Mouse (Mus musculus) lung, adult 18-20 months (tissue): Measurements from ENCODE around the gene Actrt2.

Experiments
- DNase-seq, 2 experiments: peaks; one replicate each; pipeline ENCODE4 v3.0.0; 2022; ENCODE audit warnings: mixed read lengths in 2 of 2

Gene Actrt2

DNA sequence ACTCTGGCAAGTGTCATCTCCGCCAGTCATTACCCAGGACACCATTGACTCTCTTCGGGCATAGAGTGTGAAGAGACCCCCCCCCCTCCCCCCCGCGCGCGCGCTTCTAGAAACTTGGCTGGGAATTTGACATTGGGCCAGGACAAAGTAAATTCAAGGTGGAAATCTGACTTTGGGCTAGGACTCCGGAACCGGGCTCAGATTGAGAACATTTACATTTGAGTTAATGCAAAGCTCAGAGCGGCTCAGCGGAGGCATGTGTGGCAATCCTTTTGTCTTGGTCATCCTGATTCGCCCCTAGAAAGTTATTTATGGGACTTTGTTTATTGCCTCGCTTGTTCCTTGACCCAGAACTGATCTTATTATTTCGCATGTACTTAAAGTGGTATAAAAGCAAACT, 14.6 kb upstream of the Actrt2 start:
- DNase-seq, result no peak

DNA sequence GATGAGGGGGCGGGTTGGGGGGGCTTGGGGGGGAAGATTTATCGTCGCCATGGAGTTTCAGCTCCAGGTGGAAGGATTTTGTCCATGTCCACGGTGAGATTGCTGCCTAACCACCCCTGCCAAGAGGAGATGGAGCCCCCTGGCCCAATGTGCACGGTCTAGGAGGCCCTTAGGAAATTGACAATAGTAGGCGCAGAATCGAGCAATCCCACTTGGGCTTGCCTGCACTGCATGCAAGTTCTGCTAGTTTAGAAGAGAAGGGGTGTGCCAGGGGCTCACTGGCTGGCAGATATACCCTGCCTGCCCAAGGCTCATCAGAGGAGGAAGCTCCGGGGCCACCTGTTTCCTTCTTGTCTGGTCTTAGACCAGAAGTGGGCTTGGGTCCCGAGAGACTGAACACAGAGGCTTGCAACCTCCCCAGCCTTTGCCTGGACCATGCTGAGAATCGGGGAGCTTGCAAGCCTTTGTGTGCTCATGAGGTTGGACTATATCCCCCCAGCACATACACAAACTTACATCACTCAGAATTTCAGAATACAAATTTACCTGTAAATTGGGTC, 7.9 kb upstream of the Actrt2 start:
- no peak for DNase-seq

DNA sequence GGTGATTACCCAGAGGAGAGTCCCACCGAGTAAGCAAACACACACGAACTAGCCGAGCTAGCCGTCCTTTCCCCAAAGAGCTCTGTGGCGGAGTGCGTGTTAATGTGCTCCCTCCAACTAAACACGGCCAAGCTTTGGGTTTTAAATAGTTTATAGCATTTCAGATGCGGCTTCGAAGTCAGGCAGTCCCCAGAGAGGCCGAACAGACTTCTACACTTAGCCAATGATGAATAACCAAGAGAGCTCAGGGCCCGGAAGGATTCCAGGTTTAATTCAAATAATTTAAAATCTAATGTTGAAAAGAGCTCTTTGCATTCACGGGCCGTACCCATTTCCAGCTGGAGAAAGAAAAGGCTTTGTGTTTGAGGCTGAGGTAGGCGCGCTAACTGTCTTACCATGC, 7.3 kb upstream of the Actrt2 start:
- no peak for DNase-seq

DNA sequence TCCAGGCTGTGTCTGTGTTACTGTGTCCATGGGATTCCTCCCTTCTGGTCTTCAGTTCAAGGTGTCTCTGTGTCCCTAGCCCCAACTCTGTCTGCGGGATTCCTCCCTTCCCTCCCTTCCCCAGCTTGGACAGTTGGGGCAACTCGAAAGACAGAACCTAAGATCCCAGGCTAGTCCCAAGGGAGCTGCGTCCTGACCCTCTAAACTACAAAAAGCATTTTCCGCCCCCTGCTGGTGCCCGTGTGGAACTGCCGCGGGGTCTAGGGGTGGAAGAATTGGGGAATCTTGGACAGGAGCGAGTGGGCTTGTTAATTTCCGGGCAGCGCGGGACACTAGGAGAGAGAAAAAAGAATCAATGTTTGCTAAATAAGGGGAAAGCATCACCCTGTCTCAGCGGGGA, 6.9 kb upstream of the Actrt2 start:
- DNase-seq, result peak; percentile 49 to 59

DNA sequence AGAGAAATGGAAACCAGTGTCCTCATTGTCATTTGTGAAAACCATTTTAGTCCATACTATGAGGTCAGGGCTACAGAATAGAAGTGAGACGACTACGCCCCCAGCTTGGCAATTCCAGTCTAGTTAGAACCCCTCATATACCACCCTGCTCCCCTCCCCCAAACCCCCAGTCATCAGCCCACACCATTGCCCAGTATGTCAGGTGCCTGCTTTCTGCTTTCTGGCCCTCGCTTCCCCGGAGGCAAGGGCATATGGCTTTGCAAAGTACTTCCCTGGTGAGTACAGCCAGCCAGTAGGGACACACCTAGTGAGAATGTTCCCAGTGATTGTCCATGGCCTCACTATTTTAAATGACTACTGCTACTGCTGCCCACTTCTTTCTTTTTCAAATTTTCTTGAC, 6.3 kb upstream of the Actrt2 start:
- no peak for DNase-seq

DNA sequence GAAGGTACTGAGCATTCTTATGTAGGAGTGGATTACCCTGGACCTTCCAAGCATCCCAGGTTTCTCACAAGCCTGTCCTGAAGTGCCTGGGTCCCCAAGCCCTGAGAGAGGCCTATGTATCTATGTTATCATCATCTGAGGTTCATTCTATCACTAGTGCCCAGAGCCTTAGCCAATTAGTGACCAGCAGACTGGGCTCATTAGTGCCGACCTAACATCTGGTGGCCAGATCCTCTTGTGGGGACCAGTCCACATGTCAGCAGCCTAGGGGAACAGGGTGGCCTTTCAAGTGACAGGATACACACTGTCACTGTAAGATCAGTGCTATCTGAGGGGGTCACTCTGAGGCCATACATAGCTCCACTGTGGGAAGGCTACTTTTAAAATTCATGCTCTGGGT, 4.4 kb upstream of the Actrt2 start:
- no peak for DNase-seq

DNA sequence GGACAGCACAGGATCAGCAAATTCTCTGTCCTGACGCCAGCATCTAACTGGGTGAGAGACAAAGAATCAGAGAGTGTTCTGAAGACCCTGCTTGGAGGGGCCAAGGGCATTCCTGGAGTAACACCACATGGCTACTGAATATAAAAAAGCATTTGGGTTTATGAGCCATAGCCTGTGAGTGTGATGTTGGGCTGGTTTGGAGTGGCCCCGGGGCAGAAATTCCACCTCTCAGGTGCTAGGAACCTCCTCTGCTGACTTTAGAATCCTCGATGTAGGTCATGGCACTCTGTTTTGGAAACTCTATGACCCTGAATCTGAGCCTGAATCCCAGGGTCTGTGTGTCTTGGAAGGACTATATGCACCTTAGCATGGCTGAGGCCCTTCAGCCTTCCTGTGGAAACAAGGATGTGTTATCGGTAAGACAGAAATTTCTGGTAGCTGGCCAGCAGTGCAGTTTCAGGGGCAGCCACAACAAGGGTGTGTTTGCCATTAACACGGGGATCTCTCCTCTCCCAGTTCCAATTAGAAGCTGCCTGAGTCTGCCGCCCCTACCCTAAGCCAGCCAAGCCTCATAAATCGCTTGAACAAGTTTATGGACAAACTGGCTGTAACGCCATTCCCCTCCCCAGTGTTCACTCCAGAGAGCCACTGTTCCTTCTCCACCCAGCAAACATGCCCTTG, 3.7 kb upstream of the Actrt2 start:
- DNase-seq, result no peak

DNA sequence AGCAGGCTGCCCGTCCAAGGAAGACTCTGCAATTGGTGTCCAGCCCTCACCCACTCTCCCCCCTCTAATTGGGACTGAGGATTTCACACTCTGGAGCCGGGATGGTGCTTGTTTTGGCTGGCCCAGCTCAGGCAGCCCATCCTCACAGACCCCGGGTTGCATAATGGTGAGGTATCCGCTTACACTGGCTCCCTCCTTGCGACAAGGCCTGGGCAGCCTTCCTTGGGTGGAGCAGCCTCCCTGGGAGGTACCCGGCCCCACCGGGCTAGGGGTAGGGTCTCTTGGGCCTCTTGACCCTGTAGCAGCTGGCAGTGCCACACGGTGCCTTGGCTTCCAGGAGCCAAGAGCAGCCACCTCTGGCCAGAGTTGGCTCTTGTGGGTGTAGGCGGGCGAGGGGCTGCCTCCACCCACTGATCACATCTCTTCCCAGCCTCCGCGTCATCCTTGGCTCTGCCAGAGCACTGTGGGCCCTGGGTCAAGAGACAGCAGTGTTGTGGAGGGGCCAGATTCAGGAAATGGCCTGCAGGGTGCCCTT, 4.9 kb downstream of the Actrt2 start:
- DNase-seq, result no peak

DNA sequence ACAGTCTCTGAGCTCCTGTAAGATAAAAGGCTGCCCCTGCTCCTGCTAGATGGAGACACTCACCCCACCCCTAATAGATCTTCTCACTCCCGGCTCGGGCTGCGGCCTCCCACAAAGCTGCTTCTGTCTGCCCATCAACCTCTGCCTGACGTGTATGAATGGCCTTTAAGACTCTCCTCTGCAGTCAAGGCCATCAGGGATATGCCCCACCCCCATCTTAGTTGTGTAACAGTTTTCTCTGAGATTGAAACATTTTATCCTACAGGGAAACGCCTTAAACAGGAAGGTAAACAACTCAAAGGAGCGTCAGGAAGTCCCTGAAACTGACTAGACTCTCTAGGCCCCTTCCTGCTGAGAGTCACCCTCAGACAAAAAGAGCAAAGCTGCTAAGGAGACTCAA, 6.4 kb downstream of the Actrt2 start:
- DNase-seq, result no peak

DNA sequence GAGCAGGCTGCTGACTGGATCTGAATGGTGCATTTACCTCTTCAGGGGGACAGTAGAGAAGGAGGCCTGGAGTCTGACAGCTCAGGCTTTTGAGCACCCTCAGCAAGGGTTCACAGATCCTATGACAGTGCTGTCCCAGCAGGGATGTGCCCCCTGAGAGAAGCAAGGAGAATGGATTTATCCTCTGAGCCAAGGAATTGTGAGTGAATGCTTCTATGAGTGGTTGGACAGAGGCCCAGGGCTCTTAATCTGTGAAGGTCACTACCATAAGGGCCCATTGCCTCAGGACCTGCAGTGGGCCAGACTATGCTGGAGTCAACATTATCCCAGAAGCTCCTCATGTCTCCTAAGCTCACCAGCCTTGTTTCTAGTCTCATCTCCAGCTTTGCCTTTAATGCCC, 7.6 kb downstream of the Actrt2 start:
- no peak for DNase-seq

DNA sequence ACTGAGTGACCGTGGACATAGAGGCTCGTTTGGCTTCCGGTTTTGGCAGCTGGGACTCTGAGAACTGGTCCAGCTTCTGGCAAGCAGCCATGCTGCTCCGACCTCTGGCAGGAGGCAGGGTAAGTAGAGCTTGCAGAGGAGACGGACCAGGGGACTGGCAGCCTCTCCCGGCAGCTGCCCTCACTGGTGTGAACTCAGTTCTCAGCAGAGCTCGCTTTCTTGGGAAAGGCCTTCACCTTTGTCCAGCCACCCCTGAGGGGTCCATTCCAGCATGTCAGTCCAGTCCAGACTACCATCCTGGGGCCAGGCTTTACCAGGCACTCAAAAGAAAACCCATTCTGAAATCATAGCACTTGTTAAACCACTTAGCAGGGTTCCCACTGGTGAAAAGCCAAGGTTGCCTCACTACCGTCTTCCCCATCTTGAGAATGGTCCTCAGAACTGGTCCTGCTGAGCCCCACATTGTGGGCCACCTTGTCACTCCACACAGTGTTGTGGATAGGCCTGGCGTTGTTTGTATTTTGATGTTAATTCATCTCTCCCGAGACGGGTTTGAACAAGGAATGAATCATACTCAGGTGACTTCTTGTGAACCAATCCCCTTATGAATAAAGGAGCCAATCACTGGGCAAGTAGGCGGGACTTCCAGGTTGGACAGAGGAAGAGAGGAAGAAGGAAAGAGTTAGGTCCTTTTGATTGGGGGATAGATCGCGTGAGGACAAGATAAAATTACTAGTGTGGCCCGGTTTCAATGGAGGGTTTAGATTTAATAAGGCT, 12.3 kb downstream of the Actrt2 start:
- peak in 1 of 2 experiments; percentile 30 for DNase-seq

DNA sequence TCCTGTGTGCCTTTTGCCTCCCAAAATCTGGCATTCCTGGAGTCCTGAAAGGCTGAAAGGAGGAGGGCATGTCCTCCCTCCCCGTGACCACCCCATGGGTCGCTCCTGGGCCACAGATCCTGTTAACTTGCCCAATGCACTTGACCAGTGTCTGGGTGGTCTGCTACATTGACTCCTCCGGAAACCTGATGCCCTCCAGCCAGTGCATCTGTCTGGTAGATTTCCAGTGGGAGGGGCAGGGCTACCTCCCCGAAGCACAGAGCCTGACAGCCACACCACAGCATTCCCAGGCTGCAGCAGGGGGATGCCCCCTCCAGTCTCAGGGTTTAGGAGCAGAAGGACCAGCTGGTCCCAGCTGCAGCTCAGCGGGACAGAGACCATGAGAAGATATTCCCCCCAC, 15.2 kb downstream of the Actrt2 start:
- no peak for DNase-seq

DNA sequence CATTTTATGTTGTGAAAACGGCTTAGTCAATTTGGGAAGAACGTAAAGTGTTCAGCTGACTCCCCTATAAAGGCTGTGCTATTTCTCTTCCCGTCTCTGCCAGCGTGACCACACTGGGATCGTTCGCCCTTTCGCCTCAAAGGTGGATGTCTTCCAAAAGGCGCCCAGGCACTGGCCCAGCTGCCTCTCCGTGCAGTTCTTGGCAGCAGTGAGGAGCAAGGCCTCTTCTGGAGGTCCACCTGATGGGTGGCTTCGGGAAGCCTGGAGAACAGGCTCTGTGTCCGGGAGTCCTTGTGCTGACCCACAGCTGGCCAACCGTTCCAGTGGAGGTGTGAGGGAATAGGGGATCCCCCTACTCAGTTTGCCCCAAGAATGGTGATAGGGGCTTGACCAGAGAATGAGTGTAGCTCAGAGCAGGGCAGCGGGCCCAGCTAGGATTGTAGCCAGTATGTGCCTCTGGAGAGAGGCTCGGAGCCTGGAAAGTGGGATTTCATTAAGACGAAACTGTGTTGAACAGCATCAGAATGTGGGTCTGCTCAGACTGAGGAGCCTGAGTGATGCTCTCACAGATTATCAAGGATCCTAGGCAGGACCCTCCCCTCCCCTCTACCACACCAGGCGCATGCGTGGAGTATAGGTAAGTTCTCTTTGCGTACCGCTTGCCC, 18.5 kb downstream of the Actrt2 start:
- DNase-seq, result no peak

DNA sequence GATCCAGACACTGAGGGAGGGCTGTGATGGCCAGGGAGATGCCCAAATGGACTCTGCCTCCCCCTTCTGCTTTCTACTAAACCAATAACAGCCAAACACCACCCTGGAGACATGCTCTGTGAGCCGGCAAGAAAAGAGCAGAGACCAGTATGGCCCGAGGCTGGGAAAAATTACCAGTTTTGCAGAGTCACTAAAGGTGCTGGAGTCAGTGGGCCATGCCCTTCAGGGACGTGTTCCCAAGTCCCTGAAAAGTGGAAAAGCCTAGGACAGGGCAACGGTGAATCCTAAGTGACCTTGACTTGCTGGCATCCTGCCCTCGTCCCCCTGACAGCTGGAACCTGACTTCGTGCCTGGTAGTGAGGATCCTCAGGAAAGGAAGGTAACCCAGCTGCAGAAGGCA, 25.2 kb downstream of the Actrt2 start:
- no peak for DNase-seq

DNA sequence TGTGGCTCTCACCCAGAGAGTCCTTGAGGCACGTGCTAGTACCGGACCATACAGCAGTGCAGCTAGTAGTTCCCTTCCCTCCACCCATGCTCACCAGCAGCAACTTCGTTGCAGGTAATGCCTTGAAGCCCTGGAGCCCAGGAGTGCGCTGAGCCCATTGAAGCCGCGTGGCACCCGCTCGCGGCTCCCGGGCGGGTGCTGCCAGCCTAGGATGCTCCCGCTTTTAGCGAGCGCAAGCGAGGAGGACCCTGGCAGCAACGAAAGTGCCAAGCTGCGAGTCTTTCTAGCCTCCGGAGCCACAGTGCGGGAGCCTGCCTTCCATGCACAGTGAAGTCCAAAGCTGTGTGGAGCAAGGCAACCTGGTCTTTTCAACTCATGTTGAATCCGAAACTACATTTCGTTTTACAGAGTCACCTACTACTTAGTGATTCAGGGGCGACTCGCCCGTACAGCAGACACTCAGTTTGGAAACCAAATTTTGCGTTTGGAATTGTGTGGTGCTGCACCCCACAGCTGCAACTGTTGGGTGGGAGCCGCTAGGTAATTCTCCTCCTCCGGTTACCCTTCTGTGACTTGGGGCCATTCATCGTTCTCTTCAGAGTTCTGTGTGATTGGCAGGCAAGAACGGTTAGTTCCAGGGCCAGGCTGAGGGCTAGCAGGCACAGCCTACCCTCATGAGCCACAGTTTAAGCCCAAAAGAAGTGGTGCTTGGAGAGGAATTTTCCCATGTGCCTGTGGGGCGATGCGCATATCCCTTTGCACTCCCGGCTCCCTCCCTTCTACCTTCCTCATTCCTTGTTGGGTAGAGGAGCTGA, 26.2 kb downstream of the Actrt2 start:
- no peak for DNase-seq

DNA sequence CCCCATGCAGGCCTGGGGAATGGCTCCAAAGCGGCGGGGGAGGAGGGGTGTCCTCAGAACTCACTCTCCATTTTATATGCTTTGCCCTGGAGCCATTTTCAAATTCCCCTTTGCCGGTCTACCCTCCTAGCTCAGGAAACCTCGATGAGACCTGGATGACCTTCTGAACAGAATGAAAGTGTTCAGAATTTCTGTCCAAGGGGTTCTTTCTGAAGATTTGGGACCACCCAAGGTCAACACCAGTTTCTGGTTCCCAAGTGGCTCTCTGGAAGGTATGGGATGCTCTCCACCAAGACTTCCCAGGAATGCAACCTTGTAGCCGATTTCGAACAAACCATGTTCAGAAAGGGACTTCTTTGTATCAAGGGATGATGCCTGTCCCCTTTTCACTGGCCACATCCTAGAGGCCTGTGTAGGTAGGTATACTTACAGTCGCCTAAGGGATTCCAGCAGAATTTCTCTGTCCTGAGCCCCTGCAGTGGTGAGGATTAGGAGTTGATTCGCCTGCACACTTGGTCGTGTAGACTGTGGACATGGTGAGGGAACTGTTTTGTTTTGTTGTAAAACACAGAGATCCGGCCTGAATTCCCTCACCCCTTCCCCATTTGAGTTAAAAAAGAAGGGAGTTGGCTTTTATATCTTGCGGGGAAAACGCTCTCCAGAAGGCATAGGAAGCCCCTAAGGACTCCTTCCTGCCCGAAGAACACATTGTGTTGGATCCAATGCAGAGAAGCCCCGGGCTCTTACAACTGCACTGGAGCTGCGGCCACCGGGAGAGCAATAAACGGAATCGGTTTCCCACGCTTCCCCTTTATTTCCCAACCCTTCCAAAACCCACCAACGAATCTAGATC, 27.0 kb downstream of the Actrt2 start:
- no peak for DNase-seq

DNA sequence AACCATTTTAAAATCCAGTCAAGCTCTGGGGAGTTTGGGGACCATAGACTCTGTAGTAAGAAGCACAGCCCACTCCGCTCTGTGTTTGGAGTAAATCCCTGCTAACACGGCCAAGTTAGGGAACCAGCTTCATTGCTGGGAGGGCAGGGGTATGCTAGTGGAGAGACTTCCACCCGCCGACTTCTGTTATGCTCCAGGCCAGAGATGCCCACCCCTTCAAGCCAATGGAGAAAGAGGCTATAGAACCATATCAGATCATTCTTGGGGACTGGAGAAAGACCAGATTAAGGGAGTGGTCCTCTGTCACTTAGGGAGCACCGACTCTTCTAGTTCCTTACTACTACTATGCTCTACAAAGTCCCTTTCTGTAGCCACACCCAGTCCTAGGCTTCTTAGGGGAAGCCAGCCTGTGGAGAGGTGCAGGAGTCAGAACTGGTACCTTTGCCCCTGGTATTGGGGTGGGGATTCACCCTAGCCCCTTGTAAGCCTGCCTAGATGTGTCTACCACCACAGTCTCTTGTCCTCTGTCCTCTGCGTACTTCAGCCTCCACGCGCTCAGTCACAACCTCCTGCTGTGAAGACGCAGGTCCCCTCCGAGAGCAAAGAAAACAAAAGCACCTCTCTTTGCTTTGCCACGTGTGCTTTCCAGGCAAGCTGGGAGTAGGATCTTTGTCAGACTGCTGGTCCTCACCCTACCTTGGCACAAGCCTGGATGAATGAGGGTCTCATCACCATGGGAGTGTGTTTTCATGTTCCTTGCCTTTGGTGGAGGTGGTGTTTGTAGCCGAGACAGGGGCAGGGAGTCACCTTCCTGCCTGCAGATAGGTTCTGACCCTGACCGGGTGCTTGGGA, 27.9 kb downstream of the Actrt2 start:
- no peak for DNase-seq

DNA sequence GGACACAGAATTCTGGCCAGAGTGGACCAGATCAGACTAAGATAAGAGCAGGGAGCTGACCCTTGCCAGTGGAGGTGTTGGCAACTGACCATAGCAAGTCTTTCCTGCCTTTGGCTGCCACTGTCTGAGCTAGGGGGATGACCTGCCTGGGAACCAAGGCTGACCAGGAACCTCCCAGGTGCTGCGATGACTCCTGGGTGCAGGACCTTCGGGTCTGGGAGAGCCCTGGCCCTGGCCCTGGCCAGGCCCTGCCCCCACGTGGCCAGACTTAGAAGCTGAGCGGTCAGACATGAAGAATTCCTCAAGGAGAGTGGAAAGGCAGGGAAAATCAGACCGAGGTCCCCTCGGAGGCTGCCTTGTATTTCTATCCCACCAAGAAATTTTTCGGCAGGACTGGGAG, 28.5 kb downstream of the Actrt2 start:
- DNase-seq, result peak; percentile 72 to 74

DNA sequence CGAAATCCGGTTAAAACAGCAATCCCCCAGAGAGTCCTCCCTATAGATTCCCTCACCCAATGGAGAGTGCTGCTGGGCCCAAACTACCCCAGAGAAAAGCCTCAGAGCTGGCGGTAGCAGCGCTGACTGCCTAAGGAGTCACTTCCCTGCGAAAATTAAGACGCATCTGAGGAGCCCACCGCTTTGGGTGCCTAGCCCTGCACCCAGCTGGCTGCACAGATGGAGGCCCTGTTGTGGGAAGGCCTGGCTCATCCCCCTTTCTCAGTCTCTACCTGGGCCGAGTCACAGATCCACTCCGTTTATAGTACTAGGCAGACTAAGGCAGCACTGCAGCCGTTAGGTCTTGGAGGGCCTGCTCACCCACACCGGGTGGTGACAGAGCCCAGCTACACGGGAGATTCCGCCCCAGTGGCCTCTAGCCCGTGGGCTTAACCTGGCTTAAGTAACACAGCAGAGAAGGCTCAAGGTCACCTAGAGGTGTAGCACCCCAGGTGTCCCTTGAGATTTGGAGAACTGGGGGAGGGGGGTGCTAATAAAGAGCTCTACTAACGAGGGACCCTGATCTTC, 29.3 kb downstream of the Actrt2 start:
- DNase-seq, result peak in 1 of 2 experiments; percentile 21
